ENCODE assay signal across 8 mouse cellular contexts in the genomic region with DNA sequence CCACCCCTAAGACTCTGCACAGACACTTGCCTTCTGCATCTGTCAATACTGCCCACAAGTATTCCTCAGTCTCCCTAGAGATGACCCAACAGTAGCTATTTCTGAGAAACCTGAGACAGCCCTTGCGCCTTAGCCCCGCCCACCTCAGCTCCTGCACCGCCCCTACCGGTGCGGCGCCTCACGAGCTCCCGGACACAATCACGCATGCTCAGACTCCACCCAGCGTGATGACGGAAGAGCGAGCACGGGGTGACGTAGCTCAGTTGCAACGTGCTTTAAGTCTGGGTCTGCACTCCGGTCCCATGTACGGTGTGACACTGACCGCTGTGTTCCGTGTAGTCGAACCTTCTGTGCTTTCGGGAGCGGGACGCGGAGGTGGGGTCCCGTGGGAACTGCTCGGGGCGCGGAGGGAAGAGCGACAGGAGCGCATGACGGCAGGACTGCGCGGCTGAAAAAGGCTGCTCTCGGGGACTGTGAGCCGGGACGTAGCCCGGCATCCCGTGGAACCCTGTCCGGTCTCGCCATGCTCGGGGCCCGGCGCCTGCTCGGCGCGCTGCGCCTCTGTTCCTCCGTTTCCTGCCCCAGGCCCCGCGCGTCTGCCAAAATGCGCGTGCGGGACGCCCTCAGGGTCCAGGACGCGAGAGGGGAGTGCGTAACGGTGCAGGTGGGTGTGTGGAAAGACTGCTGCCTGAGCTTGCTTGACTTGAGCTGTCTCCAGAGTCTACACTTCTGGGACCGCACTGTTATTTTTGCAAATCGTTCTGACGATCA. TPM values are rescaled to one million over a fixed set of nuclear protein-coding genes. Genes with fewer than 3 reads are reported as not detected.
DNase-seq lines count a peak whose midpoint lies in the region; ATAC-seq lines count a peak whose summit lies in the region.

Nars2 (plus strand) TSS at position 225 of the 771 bp plus-strand sequence.

- peak; percentile 98 for ATAC-seq in erythroblast, adult 5-6 weeks (replicated peaks; ENCODE audit: low FRiP score, poor library complexity, severe bottlenecking)
- peak; percentile 100 for ATAC-seq in kidney, embryonic 15.5 days (replicated peaks; ENCODE audit: low FRiP score)
- peak; percentile 99 for ATAC-seq in monocyte, adult 5-6 weeks (replicated peaks; ENCODE audit: insufficient number of reproducible peaks, low FRiP score, low TSS enrichment, poor library complexity, severe bottlenecking)

- H3K36me3 ChIP-seq in heart, embryonic 10.5 days: no peaks in the 10 kb centered on the region
- H3K36me3 ChIP-seq in kidney, embryonic 15.5 days: peaks cover 6% of the 10 kb centered on the region

- H3K9me3 ChIP-seq in heart, embryonic 10.5 days: no peaks in the 10 kb centered on the region
- H3K9me3 ChIP-seq in kidney, embryonic 15.5 days (replicated peaks): no peaks in the 10 kb centered on the region

- H3K27ac ChIP-seq in heart, embryonic 10.5 days: peak within 1 kb of the TSS; percentile 95
- H3K27ac ChIP-seq in kidney, embryonic 15.5 days: peak within 1 kb of the TSS; percentile 91

- H3K9ac ChIP-seq in kidney, embryonic 15.5 days: peak within 1 kb of the TSS; percentile 69

- WGBS in heart, embryonic 10.5 days: under 1% methylated on average over 62 of the region's 62 CpGs
- WGBS in kidney, embryonic 15.5 days: under 1% methylated on average over 62 of the region's 62 CpGs

- DNase-seq in B cell, adult 2 months: peak; percentile 93 to 94
- DNase-seq in brain, adult 2 months (ENCODE audit: low read depth, low spot score): peak; percentile 99
- peak; percentile 98 for DNase-seq in heart, embryonic 10.5 days (ENCODE audit: low spot score)
- peak; percentile 96 for DNase-seq in liver
- DNase-seq in spleen, postnatal 4 days (ENCODE audit: low spot score in 2 of 2): peak; percentile 89 to 93

- H3K27me3 ChIP-seq in heart, embryonic 10.5 days (ENCODE audit: insufficient read depth, poor library complexity, severe bottlenecking): no peaks in the 10 kb centered on the region
- H3K27me3 ChIP-seq in kidney, embryonic 15.5 days: no peaks in the 10 kb centered on the region

- H3K4me1 ChIP-seq in heart, embryonic 10.5 days: peaks cover 10% of the 10 kb centered on the region
- peaks cover 22% of the 10 kb centered on the region for H3K4me1 ChIP-seq in kidney, embryonic 15.5 days

- H3K4me3 ChIP-seq in heart, embryonic 10.5 days: peak within 1 kb of the TSS; percentile 86
- peak within 1 kb of the TSS; percentile 68 for H3K4me3 ChIP-seq in kidney, embryonic 15.5 days (replicated peaks)

- H3K4me2 ChIP-seq in kidney, embryonic 15.5 days: peak within 1 kb of the TSS; percentile 76

RNA-seq across cellular contexts. Expression of gene Nars2, which starts in this region (rescaled TPM):
- 5.4 and 11.5 TPM in 2 replicates for total RNA-seq in erythroblast, adult 5-6 weeks (2015; ENCODE audit: low replicate concordance)
- 4.9 and 7.0 TPM in 2 replicates for total RNA-seq in erythroblast, adult 5-6 weeks (2017; ENCODE audit: low replicate concordance)
- polyA plus RNA-seq in heart, embryonic 10.5 days (2016; fragmentation: Nextera tagmentation; extraction: Ambion mirVana): 22.1 and 22.5 TPM in 2 replicates
- 26.2 and 27.5 TPM in 2 replicates for polyA plus RNA-seq in kidney, embryonic 15.5 days (2015; fragmentation: Nextera tagmentation; extraction: Ambion mirVana)
- 2.1 to 8.2 TPM (median 2.6 TPM) in 3 replicates for total RNA-seq in monocyte, adult 5-6 weeks (2017)

Comparison
In these comparisons a context has a peak if more than half of its experiments do, and no peak if none do; other contexts are left out.
1. Peak in every context shown above with its lines: DNase-seq, ATAC-seq, H3K4me3 ChIP-seq and H3K27ac ChIP-seq.